Mouse (Mus musculus): ENCODE data around the gene 4930579F01Rik.

DNA sequence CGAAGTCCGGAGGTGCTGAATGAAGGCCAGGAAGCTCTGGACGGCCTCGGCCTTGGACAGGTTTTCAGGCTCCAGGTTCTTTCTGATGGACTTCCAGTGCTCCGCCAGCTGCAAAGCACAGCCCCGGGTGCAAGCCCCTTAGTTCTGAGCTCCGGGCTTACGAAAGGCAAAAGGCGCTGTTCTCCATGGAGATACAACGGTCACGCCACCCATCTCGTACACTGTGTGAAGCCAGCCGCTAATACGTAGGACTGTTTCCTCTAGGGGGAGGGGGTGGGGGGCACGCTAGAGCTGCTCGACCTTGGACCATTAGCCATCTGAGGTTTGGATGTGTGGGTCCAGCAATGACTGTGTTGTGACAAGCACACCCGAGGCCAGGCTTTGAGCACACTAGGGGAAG, 79.5 kb downstream of the 4930579F01Rik start:
- TF ChIP-seq POLR2A (IDR thresholded peaks at IDR 0.05; ENCODE audit: extremely low read depth, insufficient read depth, low read length), result no peak
- TF ChIP-seq CTCF (IDR thresholded peaks at IDR 0.05; ENCODE audit: extremely low read depth, insufficient read depth, low read length), result no peak

Measured in cortical plate, adult 2 months (tissue).